Mouse (Mus musculus): ENCODE results near the gene Gm10772.
"Not testable (repeated sequence)": the region's sequence is repeated elsewhere in the genome, so short reads cannot be mapped to it uniquely, and the experiment has no call there.

Gm10772 gene

GRCm38 (mm10) chr13:66227473-66227872 lies at the start of gene Gm10772:
Gm10772 (minus strand) TSS chr13:66227573.
- not testable (repeated sequence) for DNase-seq (ENCODE audit: low read depth)

GRCm38 (mm10) chr13:66263914-66264313 lies 36.5 kb upstream of the Gm10772 start:
- DNase-seq (ENCODE audit: low read depth) = not testable (repeated sequence)

GRCm38 (mm10) chr13:66263141-66263540 lies 35.8 kb upstream of the Gm10772 start:
- DNase-seq (ENCODE audit: low read depth) = not testable (repeated sequence)

GRCm38 (mm10) chr13:66214349-66214748 lies 13.0 kb downstream of the Gm10772 start:
- no peak for DNase-seq (ENCODE audit: low read depth)

GRCm38 (mm10) chr13:66213811-66214210 lies 13.6 kb downstream of the Gm10772 start:
- DNase-seq (ENCODE audit: low read depth) = not testable (repeated sequence)

- not testable (repeated sequence) for DNase-seq (ENCODE audit: low read depth)
These were observed 48.2 kb downstream of the Gm10772 start for GRCm38 (mm10) chr13:66179172-66179571.

Data from fibroblast of lung, adult 2 months (primary cell).